Mouse (Mus musculus) liver, embryonic 18 days (tissue): ENCODE results near the gene Creb1. TPM values are rescaled to one million over a fixed set of nuclear protein-coding genes. Genes with fewer than 3 reads are reported as not detected.

ENCODE experiments used
- polyA plus RNA-seq: library from polyadenylated mRNA; depleted of rRNA; stranded (reverse); fragments of >200 nt; gene quantifications from 2 replicates; pipeline ENCODE4 v1.2.3, GENCODE M21; 2012; rRNA removed

Creb1 gene
- 3.7 and 4.0 TPM in 2 replicates for polyA plus RNA-seq

DNA sequence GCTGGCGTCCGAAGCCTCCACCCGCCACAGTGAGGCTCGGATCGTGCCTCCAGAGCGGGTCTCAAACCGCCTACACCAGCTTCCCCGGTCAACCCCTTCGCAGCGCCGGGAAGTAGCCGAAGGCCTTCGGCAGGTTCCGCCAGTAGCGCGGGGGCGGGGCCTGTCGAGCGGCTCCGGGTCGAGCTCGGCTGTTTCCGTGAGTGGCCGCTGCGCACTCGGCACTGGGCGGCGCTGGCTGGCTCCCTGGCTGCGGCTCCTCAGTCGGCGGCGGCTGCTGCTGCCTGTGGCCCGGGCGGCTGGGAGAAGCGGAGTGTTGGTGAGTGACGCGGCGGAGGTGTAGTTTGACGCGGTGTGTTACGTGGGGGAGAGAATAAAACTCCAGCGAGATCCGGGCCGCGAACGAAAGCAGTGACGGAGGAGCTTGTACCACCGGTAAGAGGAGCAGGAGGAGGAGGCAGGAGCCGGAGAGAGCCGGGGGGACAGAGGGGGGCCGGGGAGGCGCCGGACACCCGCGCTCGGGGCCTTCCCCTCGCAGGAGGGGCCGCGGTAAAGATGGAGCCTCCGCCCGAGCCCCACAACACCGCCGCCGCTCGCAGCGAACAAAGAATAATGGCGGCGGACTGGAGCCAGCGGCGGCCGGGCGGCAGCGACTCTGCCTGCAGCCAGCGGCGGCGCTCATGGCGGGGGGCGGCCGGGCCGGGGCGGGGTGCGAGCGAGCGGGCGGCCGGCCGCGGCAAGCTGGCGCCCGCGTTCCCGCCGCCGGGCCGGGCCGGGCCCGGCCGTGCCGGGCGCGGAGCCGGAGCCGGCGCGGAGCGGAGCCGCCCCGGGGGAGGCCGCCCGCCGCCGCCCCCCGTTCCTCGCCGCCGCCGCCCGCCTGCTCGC lies at the start of gene Creb1:
TSS of gene Creb1 (plus strand) at position 57 of the 882 bp plus-strand sequence.

DNA sequence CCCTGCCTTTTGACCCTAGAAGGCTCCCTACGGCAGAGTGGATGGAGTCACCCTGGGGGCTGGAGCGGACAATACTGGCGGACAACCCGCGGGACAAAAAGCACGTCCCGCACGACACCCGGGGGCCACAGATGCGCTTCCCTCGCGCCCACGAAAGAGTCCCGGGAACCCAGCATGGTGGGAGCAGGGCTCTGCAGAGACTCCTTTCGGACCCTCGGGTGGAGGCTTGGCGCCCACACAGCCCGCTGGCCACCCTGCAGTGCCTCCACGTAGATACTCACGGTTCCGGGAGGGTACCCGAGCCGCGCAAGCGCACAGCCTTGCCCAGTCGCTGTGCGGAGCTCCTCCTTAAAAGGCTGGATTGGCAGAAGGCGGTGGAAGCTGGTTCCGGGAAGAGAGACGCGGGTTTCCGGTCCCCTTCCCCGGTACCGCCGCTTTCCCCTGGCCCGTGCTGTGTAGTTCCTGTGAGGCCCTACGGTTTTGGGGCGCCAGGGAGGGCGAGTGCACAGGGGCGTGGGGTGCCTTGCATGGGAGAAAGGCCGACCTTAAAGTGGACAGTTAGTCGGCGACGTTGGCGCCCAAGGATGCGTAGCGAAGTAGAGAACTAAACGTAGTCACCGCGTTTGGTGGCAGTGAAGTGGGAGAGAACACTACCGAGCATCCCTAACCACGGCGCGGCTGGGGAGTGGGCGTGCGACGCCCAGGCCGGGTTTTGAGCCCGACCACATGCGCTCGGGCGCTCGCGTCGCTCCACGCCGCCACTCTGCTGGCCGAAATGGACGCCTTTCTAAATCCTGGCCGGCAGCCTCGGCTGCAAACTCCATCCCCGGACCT lies 84.7 kb downstream of the Creb1 start, which contains the start of gene Mettl21a:
TSS of gene Mettl21a (minus strand) at position 362 of the 834 bp plus-strand sequence.

Other genes with a start within 250 kb of the Creb1 start
- 5.5 and 7.1 TPM in 2 replicates for gene Mettl21a, start 84.6 kb downstream of the Creb1 start, polyA plus RNA-seq
- 4.7 and 4.8 TPM in 2 replicates for gene Ccnyl1, start 157.8 kb downstream of the Creb1 start, polyA plus RNA-seq
- 1.5 and 2.2 TPM in 2 replicates for gene Fzd5, start 205.1 kb downstream of the Creb1 start, polyA plus RNA-seq